Mouse (Mus musculus) myocyte (in vitro differentiated cells): ENCODE data around the gene Efcc1.

Source experiments
- CEBPB ChIP-seq: IDR thresholded peaks from 2 replicates; pipeline ENCODE4 v1.6.1; 2011; ENCODE audit warnings: mild to moderate bottlenecking, moderate library complexity; ENCODE audit not compliant: poor library complexity, insufficient read depth, severe bottlenecking
- MAX ChIP-seq: IDR thresholded peaks from one replicate; pipeline ENCODE4 v1.6.1; 2011; ENCODE audit warnings: low read depth, mild to moderate bottlenecking, control low read depth
- POLR2A ChIP-seq: IDR thresholded peaks from one replicate; pipeline ENCODE4 v1.6.1; 2011; ENCODE audit warnings: low read depth, mild to moderate bottlenecking, control low read depth, moderate library complexity; ENCODE audit not compliant: insufficient read length
- POLR2AphosphoS2 ChIP-seq: IDR thresholded peaks from one replicate; pipeline ENCODE4 v1.6.1; 2011; ENCODE audit warnings: low read depth, control low read depth; ENCODE audit not compliant: insufficient read length
- TCF12 ChIP-seq: IDR thresholded peaks from one replicate; pipeline ENCODE4 v1.6.1; 2011; ENCODE audit warnings: mild to moderate bottlenecking, control low read depth; ENCODE audit not compliant: poor library complexity, insufficient read depth, severe bottlenecking
- USF1 ChIP-seq: IDR thresholded peaks from one replicate; pipeline ENCODE4 v1.6.1; 2011; ENCODE audit warnings: low read depth, mild to moderate bottlenecking, control low read depth, moderate library complexity

GRCm38 (mm10) chr6:87730141-87730540, 528 bp upstream of the Efcc1 start:
- no peak for TF ChIP-seq POLR2A
- no peak for TF ChIP-seq POLR2AphosphoS2
- no peak for TF ChIP-seq CEBPB
- TF ChIP-seq USF1: no peak
- no peak for TF ChIP-seq MAX
- TF ChIP-seq TCF12: no peak
